ENCODE assay signal across 12 mouse cellular contexts in genomic region chr2:154209112-154209511, GRCm38 (mm10). TPM values are rescaled to one million over a fixed set of nuclear protein-coding genes. Genes with fewer than 3 reads are reported as not detected.
DNase-seq lines count a peak whose midpoint lies in the region; ATAC-seq and TF ChIP-seq lines count a peak whose summit lies in the region.
"Had no signal": no experiment of that assay in that cellular context is flagged by ENCODE, and none has a peak within 500 bp of the region (broad histone marks: within the 10 kb centered on the region; RNA-seq: fewer than 3 reads in every experiment).

No protein-coding gene starts in this region.

- H3K9ac ChIP-seq in limb, embryonic 14.5 days (ENCODE audit: low read depth, low read length, severe bottlenecking): no peak overlapping the region
- H3K9ac ChIP-seq in MEL (ENCODE audit: control insufficient read depth, low read depth, low read length, poor library complexity, severe bottlenecking): no peak overlapping the region
- H3K9ac ChIP-seq in embryonic facial prominence, embryonic 14.5 days (ENCODE audit: low read depth, low read length): no peak overlapping the region
- H3K9ac ChIP-seq: lung, embryonic 15.5 days had no signal

- no peak for ATAC-seq in limb, embryonic 14.5 days (ENCODE audit: low FRiP score, low read depth)
- ATAC-seq in embryonic facial prominence, embryonic 14.5 days (ENCODE audit: low read depth): no peak

- TF ChIP-seq RAD21 in MEL (IDR thresholded peaks at IDR 0.05; ENCODE audit: low read depth, low read length): peak; percentile 46

- H3K9me3 ChIP-seq in limb, embryonic 14.5 days (ENCODE audit: control insufficient read depth, low read length): no peaks in the 10 kb centered on the region
- H3K9me3 ChIP-seq in limb, embryonic 10.5 days (replicated peaks): no peaks in the 10 kb centered on the region
- H3K9me3 ChIP-seq in MEL (replicated peaks; ENCODE audit: insufficient read depth, low read length): no peaks in the 10 kb centered on the region
- H3K9me3 ChIP-seq in embryonic facial prominence, embryonic 14.5 days (ENCODE audit: control insufficient read depth, low read length): no peaks in the 10 kb centered on the region
- H3K9me3 ChIP-seq: lung, embryonic 15.5 days had no signal

- no peak overlapping the region for H3K27ac ChIP-seq in limb, embryonic 14.5 days (replicated peaks; ENCODE audit: low read depth, low read length)
- no peak overlapping the region for H3K27ac ChIP-seq in limb, embryonic 10.5 days
- H3K27ac ChIP-seq in MEL (ENCODE audit: control insufficient read depth, low read depth, low read length): no peak overlapping the region
- no peak overlapping the region for H3K27ac ChIP-seq in embryonic facial prominence, embryonic 14.5 days (replicated peaks; ENCODE audit: low read depth, low read length)
- H3K27ac ChIP-seq: lung, embryonic 15.5 days had no signal

- 12% methylated on average over 3 of the region's 3 CpGs for WGBS in limb, embryonic 14.5 days
- 27% methylated on average over 3 of the region's 3 CpGs for WGBS in limb, embryonic 10.5 days
- 9% methylated on average over 3 of the region's 3 CpGs for WGBS in embryonic facial prominence, embryonic 14.5 days

- H3K4me3 ChIP-seq in limb, embryonic 14.5 days (replicated peaks; ENCODE audit: low read length): no peak overlapping the region
- H3K4me3 ChIP-seq in limb, embryonic 10.5 days: no peak overlapping the region
- H3K4me3 ChIP-seq in MEL (ENCODE audit: control insufficient read depth in 1 of 2, insufficient read depth in 1 of 2, low read depth in 2 of 2, low read length in 2 of 2): no peak overlapping the region
- H3K4me3 ChIP-seq in embryonic facial prominence, embryonic 14.5 days (ENCODE audit: low read depth, low read length): no peak overlapping the region
- H3K4me3 ChIP-seq: lung, embryonic 15.5 days had no signal

- TF ChIP-seq POLR2A in limb, embryonic 14.5 days (IDR thresholded peaks at IDR 0.05; ENCODE audit: borderline replicate concordance, extremely low read depth, insufficient read depth, insufficient read length): no peak
- TF ChIP-seq POLR2A in MEL (IDR thresholded peaks at IDR 0.05; ENCODE audit: control insufficient read depth in 1 of 2, insufficient read depth in 1 of 2, low read depth in 1 of 2, low read length in 2 of 2, poor library complexity in 1 of 2): no peak

- no peaks in the 10 kb centered on the region for H3K4me1 ChIP-seq in limb, embryonic 14.5 days (ENCODE audit: control insufficient read depth, insufficient read depth, low read length)
- H3K4me1 ChIP-seq in limb, embryonic 10.5 days: peaks cover 4% of the 10 kb centered on the region; the same call in 1 of the 2 replicates
- no peaks in the 10 kb centered on the region for H3K4me1 ChIP-seq in MEL (ENCODE audit: control insufficient read depth in 1 of 2, insufficient read depth in 2 of 2, low read length in 2 of 2)
- no peaks in the 10 kb centered on the region for H3K4me1 ChIP-seq in embryonic facial prominence, embryonic 14.5 days (ENCODE audit: control insufficient read depth, insufficient read depth, low read length)
- H3K4me1 ChIP-seq: lung, embryonic 15.5 days had no signal

- TF ChIP-seq EP300 in MEL (IDR thresholded peaks at IDR 0.05; ENCODE audit: low read depth in 1 of 2, low read length in 2 of 2): no peak

- DNase-seq in cerebellum, postnatal 10 days: peak; percentile 54 to 69
- DNase-seq in cerebellum, adult 9-11 months: no peak
- DNase-seq in limb, embryonic 14.5 days (ENCODE audit: low spot score): peak; percentile 59
- DNase-seq in limb, embryonic 10.5 days (ENCODE audit: low spot score): no peak
- DNase-seq in MEL (ENCODE audit: low read depth, low spot score): peak; percentile 39
- DNase-seq in embryonic facial prominence, embryonic 14.5 days (ENCODE audit: low spot score): peak; percentile 58
- DNase-seq in testis, postnatal 14 days (ENCODE audit: low spot score): no peak
- DNase-seq in urinary bladder, postnatal 36 days (ENCODE audit: low spot score in 2 of 2): no peak
- DNase-seq: thymus, postnatal 36 days had no signal

- H3K79me2 ChIP-seq in MEL (ENCODE audit: control insufficient read depth, insufficient read depth, low read length, poor library complexity): no peaks in the 10 kb centered on the region

- H3K4me2 ChIP-seq in limb, embryonic 14.5 days (replicated peaks; ENCODE audit: low read depth, low read length, severe bottlenecking): no peak overlapping the region
- H3K4me2 ChIP-seq in embryonic facial prominence, embryonic 14.5 days (ENCODE audit: low read depth, low read length): no peak overlapping the region
- H3K4me2 ChIP-seq: lung, embryonic 15.5 days had no signal

- H3K36me3 ChIP-seq in limb, embryonic 14.5 days (ENCODE audit: control insufficient read depth, insufficient read depth, low read length): no peaks in the 10 kb centered on the region
- no peaks in the 10 kb centered on the region for H3K36me3 ChIP-seq in limb, embryonic 10.5 days
- no peaks in the 10 kb centered on the region for H3K36me3 ChIP-seq in MEL (ENCODE audit: control insufficient read depth in 1 of 2, insufficient read depth in 2 of 2, low read length in 2 of 2)
- H3K36me3 ChIP-seq in embryonic facial prominence, embryonic 14.5 days (ENCODE audit: control insufficient read depth, insufficient read depth, low read length): no peaks in the 10 kb centered on the region
- H3K36me3 ChIP-seq: lung, embryonic 15.5 days had no signal

- H3K27me3 ChIP-seq in limb, embryonic 14.5 days (ENCODE audit: control insufficient read depth, insufficient read depth, low read length): no peaks in the 10 kb centered on the region
- no peaks in the 10 kb centered on the region; the same call in 1 of the 2 replicates for H3K27me3 ChIP-seq in limb, embryonic 10.5 days (ENCODE audit: low read depth, poor library complexity, severe bottlenecking)
- no peaks in the 10 kb centered on the region for H3K27me3 ChIP-seq in MEL (ENCODE audit: control insufficient read depth in 1 of 2, insufficient read depth in 2 of 2, low read length in 2 of 2)
- no peaks in the 10 kb centered on the region for H3K27me3 ChIP-seq in embryonic facial prominence, embryonic 14.5 days (replicated peaks; ENCODE audit: control insufficient read depth, insufficient read depth, low read length)
- H3K27me3 ChIP-seq: lung, embryonic 15.5 days had no signal

- peak; percentile 23 to 56 (median 40); a peak in 4 of 6 replicates for TF ChIP-seq CTCF in MEL (IDR thresholded peaks at IDR 0.05 in 2 of 3, conservative IDR thresholded peaks at IDR 0.05 in 1 of 3; ENCODE audit: control insufficient read depth in 1 of 3, insufficient read depth in 1 of 3, low read depth in 2 of 3, low read length in 3 of 3, poor library complexity in 1 of 3, severe bottlenecking in 1 of 3)

TF ChIP-seq in MEL, 35 proteins besides CTCF, POLR2A, EP300 and RAD21:
- TF ChIP-seq MAZ (IDR thresholded peaks at IDR 0.05; ENCODE audit: low read depth, low read length) (no peak), MYB (IDR thresholded peaks at IDR 0.05; ENCODE audit: low read depth, low read length) (no peak), USF2 (IDR thresholded peaks at IDR 0.05; ENCODE audit: borderline replicate concordance in 1 of 2, insufficient read depth in 1 of 2, low read depth in 1 of 2, low read length in 2 of 2) (no peak), SMC3 (IDR thresholded peaks at IDR 0.05; ENCODE audit: low read depth, low read length) (peak; percentile 32; the same call in 1 of the 2 replicates), TBP (IDR thresholded peaks at IDR 0.05; ENCODE audit: low read depth, low read length) (no peak), ZMIZ1 (IDR thresholded peaks at IDR 0.05; ENCODE audit: low read depth, low read length) (no peak)
TF ChIP-seq in MEL: peak in this region for 1.

RNA-seq across cellular contexts. Expression of gene Bpifb5, which starts 14.4 kb away (rescaled TPM):
- polyA plus RNA-seq in limb, embryonic 14.5 days (2012; rRNA removed): 0.74 and 0.97 TPM in 2 replicates
- polyA plus RNA-seq in limb, embryonic 14.5 days (2014; fragmentation: Nextera tagmentation; extraction: Ambion mirVana): 0.32 and 0.48 TPM in 2 replicates
- 0.41 TPM in 1 of 2 replicates, not detected in the other for polyA plus RNA-seq in limb, embryonic 10.5 days (2016; fragmentation: Nextera tagmentation; extraction: Ambion mirVana)
- not detected in 2 replicates for total RNA-seq in MEL (2012; rRNA removed)
- not detected for polyA plus RNA-seq in MEL (2012; ENCODE audit: insufficient read depth in 1 of 2, insufficient read length in 2 of 2, low read depth in 1 of 2, low replicate concordance in 2 of 2, missing spikeins in 1 of 2)
- polyA plus RNA-seq in embryonic facial prominence, embryonic 14.5 days (2014; fragmentation: Nextera tagmentation; extraction: Ambion mirVana): 0.89 and 1.9 TPM in 2 replicates
- total RNA-seq: gastrocnemius, adult 8-10 months had no signal

RNA-seq across cellular contexts. Expression of gene Bpifb1, which starts 18.5 kb away (rescaled TPM):
- polyA plus RNA-seq in limb, embryonic 14.5 days (2012; rRNA removed): not detected in 2 replicates
- polyA plus RNA-seq in limb, embryonic 14.5 days (2014; fragmentation: Nextera tagmentation; extraction: Ambion mirVana): 0.26 TPM in 1 of 2 replicates, not detected in the other
- not detected in 2 replicates for polyA plus RNA-seq in limb, embryonic 10.5 days (2016; fragmentation: Nextera tagmentation; extraction: Ambion mirVana)
- not detected in 2 replicates for total RNA-seq in MEL (2012; rRNA removed)
- not detected for polyA plus RNA-seq in MEL (2012; ENCODE audit: insufficient read depth in 1 of 2, insufficient read length in 2 of 2, low read depth in 1 of 2, low replicate concordance in 2 of 2, missing spikeins in 1 of 2)
- polyA plus RNA-seq in embryonic facial prominence, embryonic 14.5 days (2014; fragmentation: Nextera tagmentation; extraction: Ambion mirVana): 0.14 TPM in 1 of 2 replicates, not detected in the other
- total RNA-seq: gastrocnemius, adult 8-10 months had no signal
- polyA plus RNA-seq: kidney, embryonic 16.5 days had no signal

RNA-seq across cellular contexts. Expression of gene Bpifa5, which starts 46.7 kb away (rescaled TPM):
- polyA plus RNA-seq in limb, embryonic 14.5 days (2012; rRNA removed): not detected in 2 replicates
- not detected in 2 replicates for polyA plus RNA-seq in limb, embryonic 14.5 days (2014; fragmentation: Nextera tagmentation; extraction: Ambion mirVana)
- polyA plus RNA-seq in limb, embryonic 10.5 days (2016; fragmentation: Nextera tagmentation; extraction: Ambion mirVana): not detected in 2 replicates
- not detected in 2 replicates for total RNA-seq in MEL (2012; rRNA removed)
- polyA plus RNA-seq in MEL (2012; ENCODE audit: insufficient read depth in 1 of 2, insufficient read length in 2 of 2, low read depth in 1 of 2, low replicate concordance in 2 of 2, missing spikeins in 1 of 2): not detected
- not detected in 2 replicates for polyA plus RNA-seq in embryonic facial prominence, embryonic 14.5 days (2014; fragmentation: Nextera tagmentation; extraction: Ambion mirVana)
- total RNA-seq: gastrocnemius, adult 8-10 months had no signal
- polyA plus RNA-seq: kidney, embryonic 16.5 days; lung, embryonic 15.5 days had no signal

RNA-seq across cellular contexts. Expression of gene Bpifb9a, which starts 48.5 kb away (rescaled TPM):
- not detected in 2 replicates for polyA plus RNA-seq in limb, embryonic 14.5 days (2012; rRNA removed)
- not detected in 2 replicates for polyA plus RNA-seq in limb, embryonic 14.5 days (2014; fragmentation: Nextera tagmentation; extraction: Ambion mirVana)
- polyA plus RNA-seq in limb, embryonic 10.5 days (2016; fragmentation: Nextera tagmentation; extraction: Ambion mirVana): not detected in 2 replicates
- not detected in 2 replicates for total RNA-seq in MEL (2012; rRNA removed)
- not detected for polyA plus RNA-seq in MEL (2012; ENCODE audit: insufficient read depth in 1 of 2, insufficient read length in 2 of 2, low read depth in 1 of 2, low replicate concordance in 2 of 2, missing spikeins in 1 of 2)
- polyA plus RNA-seq in embryonic facial prominence, embryonic 14.5 days (2014; fragmentation: Nextera tagmentation; extraction: Ambion mirVana): not detected in 2 replicates
- polyA plus RNA-seq: kidney, embryonic 16.5 days; lung, embryonic 15.5 days had no signal

Comparison
In these comparisons a context has a peak if more than half of its experiments do, and no peak if none do; other contexts are left out.
1. DNase-seq: peak in cerebellum, postnatal 10 days (2 of 2), limb, embryonic 14.5 days (single experiment), MEL (single experiment) and embryonic facial prominence, embryonic 14.5 days (single experiment); none in cerebellum, adult 9-11 months (single experiment), limb, embryonic 10.5 days (single experiment), testis, postnatal 14 days (single experiment) and urinary bladder, postnatal 36 days (0 of 2).